Mouse (Mus musculus) gastrocnemius, postnatal 10 days (tissue): ENCODE results near the gene Pdia5. TPM values are rescaled to one million over a fixed set of nuclear protein-coding genes. Genes with fewer than 3 reads are reported as not detected.

Experiments used
- DNase-seq: peaks from one replicate; pipeline ENCODE4 v3.0.0; 2021; ENCODE audit warnings: mixed read lengths
- total RNA-seq, 2 experiments: library from RNA; stranded (reverse); gene quantifications; 2 replicates each; pipeline ENCODE4 v1.2.3; 2021

The Pdia5 gene
- total RNA-seq, 2 experiments from 2014 or later = 7.5 to 12.4 TPM

DNA sequence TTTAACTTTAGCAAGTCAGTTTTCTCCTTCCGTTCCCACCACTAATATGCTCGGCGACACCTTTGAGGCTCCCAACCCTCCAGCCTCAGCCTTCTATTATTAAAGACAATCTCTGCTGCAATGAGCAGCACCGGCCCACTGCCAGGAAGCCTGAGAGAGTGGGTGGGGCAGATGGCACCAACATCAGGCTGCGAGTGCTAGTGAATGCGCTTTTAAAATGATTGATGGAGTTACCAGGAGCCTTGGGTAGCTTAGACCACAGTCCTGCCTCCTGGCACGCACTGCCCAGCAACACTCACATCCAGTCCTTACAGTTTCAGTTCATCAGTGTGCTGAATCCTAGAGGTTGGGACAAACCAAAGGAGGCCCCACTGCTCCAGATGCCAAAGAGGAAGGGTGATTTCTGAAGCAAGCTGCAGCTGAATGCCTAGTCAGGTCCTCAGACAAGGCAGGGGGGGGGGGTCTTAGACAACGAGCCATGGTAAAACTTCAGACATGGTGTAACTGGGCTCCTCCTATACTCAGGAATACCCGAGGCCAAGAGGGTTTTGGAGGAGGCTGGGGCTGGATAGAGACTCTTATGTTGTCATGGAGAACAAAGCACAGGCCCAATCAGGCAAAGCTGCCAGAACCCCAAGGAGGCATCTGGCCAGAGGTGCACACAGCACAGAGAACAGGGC, 49.2 kb downstream of the Pdia5 start:
- DNase-seq = no peak

DNA sequence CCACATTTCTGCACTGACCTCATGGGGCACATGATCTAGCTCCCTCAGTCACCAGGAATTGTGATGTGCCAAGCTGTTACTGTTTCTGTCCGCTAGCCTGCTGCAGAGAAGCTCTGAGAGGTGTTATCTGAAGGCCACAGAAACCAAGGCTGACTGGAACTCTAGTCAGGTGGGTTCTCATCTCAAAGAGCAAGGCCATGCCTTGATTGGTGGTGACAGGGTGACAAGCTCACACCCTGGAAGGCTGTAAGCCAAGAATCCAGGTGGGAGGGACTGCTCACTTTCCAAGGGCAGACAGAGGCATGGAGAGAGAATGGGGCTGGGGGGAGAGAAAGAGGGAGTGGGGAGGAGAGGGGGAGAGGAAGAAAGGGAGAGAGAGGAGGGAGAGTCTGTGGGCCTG, 51.6 kb downstream of the Pdia5 start:
- DNase-seq = no peak

DNA sequence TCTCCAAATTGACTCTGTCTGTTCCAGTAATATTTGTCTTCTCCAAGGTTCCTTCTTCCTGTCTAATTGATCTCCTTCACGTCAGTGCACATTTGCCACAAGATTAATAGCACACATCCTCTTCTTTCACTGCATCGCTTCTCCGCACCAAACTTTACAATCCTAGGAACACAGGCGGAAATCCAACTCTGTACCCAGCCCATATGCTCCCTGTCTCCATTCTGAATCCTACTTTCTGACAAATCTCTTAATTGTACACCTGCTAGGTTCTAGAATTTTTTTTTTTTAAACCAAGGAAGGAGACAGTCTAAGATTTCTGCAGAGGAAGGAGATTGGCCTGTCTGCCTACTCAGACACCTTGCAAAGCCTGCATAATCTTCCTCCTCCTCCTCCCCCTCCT, 59.1 kb downstream of the Pdia5 start:
- DNase-seq = no peak

DNA sequence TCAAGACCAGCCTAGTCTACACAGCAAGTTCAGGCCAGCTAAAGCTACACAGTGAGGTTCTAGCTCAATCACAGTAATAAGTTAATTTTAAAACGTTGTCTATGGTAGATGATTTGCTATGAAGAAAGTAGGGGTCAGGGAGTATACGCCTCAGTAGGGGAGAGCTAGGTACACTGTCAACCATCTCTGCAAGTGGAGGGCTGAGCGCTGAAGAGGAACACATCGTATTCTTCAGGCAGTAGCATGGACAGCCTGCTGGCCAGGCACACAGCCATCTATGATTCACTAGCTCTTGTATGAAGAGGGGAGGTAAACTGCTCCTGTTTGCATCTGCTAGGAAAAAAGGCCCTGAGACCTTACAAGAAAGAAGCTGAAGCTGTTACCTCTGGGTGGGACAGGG, 65.7 kb downstream of the Pdia5 start:
- DNase-seq = no peak

DNA sequence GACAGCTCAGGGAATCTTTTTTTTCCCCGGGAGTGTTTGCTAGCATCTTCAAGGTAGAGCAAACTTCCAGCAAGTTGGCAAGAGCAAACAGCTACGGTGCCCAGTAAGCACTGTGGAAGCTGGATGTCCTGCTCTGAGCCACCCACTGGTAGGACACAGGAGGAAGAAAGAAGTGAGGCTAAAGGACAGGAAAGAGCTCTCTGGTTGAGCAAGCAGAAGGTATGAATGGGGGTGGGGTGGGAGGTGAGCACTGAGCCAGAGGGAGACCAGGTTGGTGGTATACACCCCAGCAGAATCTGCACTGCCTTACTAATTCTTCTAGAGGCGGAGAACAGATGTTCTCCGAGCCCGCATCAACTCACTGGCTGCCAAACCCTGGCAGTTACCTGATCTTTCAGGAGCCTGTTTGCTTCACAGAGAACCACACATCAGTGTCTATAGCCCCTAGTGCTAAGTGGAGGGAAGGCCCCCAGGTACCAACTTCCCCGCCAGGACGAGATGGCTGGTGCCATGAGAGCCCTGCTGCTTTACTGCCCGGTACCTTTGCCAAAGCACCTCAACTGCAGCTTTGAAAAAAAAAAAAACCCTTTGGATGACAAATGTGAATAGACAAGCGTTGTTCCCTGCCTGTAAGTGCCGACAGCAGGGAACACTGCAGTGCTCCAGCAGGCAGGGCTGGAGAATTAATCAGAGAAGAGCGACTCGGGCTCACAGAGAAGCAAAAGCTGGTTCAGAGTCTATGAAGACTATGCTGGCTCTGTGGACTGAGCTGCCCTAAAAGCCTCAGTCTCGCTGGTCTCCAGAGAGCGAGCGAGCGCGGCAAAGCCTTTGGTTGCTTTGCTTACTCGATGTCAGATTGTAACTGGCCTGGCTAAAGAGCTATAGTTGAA, 67.2 kb downstream of the Pdia5 start:
- no peak for DNase-seq

DNA sequence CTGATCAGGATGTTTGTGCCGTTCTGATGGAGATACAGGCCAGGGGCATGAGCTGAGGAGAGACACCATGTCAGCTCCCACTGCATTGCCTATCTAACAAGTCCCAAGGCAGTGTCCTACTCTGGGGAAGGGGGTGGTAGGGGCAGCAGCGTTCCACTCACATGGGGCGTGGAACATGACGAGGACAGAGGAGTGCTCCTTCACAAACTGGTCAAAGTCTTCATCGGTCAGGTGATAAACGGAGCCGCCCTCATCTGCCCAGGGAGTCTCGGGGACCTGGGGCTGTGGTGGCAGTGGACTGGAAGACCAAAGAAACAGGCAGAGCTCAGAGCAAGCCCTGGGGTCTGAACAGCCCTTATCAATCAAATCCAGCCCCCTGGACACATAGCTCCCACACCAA, 68.0 kb downstream of the Pdia5 start:
- no peak for DNase-seq

DNA sequence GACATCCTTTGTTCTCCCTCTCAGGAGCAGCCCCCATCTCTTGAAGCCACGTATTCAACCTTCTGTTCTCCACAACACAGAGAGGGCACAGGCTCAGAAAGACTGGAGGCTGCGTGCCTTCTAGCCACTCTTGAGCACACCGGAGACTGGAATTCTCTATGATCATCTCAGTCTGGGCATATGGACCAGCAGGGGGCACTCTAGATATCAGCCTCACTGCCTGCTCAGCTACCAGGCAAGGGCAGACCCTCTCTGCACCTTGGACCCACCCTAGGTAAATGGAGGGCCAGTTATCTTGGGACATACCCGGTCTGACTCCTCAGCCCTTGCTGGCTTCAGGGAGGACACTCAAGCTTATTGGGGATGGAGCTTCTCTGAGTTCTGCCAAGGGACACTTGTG, 68.5 kb downstream of the Pdia5 start:
- no peak for DNase-seq

DNA sequence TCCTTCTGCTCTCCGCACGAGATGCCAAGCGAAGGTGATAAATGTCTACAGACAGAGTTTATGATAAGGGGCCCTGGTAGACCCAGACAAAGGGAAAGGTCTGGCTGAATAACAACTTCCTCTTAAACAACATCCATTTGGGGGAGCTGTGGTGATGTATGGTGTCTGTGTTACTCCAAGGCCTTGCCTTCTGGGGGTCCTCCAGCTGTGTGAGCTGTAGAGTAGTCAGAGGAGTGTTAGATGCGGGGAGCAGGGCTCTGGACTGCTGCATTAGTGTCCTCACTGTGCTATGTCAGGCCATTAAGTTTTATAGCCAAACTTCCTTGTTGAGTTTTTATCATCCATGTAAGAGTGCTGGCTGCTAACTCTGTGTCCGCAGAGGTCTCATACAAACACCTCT, 76.1 kb downstream of the Pdia5 start:
- no peak for DNase-seq

DNA sequence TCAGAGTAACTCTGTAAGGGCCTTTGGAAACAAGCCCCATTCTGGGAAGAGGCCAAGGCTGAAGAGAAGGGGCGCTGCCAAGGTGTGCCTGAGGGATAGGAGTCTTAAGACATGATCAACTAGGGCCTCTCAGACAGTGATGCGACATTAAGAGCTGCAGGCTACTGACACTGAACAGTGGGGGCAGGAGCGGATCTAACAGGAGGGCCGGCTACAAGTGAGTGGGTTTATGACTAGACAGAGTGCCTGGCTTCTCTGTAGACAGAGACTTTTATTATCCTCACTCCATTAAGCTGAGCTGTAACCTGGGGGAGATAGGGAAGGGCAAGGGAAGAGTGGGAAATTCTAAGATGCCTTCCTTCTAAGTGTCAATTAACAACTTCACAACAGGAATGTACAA, 84.0 kb downstream of the Pdia5 start:
- no peak for DNase-seq

DNA sequence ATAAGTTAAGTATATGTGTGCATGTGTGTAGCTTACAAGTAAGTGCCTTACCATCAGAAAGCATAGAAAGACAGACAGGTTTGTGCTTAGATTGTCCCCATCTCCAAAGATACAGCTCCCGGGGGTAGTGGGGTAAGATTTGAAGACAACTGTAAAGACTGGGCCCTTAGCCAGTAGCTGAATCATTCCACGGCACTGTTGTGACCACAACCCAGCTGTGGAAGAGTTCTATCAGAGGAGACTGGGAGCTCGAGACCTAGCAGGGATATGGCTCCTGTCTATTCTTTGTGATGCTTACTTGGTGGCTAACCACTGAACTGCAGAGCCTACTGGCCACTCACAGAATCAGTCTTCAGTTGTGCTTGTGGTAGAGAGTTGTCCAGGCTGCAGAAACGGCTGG, 84.5 kb downstream of the Pdia5 start:
- DNase-seq = no peak

DNA sequence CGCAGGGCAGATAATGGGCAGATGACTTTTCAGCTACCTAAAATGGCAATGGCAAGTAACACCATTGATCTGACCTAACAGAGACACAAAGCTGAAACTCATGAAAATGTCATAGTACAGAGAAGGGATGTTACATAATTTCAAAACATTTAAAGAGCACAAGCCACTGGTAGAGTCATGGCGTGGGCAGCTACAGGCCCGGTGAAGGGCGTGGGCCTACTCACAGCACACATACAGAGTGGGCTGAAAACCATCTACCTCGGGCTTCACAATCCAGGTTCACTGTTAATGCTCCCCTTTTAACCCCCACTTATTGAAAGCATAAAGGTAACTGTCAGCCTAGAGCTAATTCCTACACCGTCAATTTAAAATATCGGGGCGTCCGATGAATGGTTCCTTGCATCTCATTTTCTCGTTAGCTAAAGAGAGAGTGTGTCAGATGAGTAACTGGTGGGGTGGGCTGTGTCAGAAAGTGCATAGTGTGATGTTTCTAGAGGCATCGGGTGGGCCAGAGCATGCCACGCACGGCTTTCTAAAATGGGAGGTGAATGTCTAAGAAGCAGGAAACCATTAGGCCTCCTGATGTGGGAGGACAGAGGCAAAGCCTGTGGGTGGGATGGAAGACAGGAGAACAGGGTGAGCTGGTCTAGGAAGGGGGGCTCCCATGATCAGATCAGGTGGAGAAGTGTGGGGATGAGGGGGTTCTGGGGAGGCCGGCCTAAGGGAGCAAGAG, 85.2 kb downstream of the Pdia5 start:
- no peak for DNase-seq

DNA sequence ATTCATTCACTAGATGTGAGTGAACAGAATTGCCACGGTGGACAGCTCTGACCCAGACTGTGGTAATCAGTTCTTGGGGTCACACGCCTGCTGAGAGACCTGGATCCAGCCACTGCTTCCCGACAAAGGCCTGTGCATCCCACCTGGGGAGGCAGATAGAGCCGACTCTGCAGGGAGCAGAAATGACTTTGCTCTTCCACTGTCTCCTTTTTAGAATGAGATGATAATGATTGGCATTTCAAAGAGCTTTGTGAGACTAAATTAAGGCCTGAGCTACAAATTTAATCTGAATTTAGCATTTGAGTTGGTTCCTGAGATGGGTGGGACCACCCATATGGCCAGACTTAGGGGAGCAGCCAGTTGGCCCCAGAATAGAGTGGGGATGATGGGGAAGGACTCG, 85.8 kb downstream of the Pdia5 start:
- no peak for DNase-seq

DNA sequence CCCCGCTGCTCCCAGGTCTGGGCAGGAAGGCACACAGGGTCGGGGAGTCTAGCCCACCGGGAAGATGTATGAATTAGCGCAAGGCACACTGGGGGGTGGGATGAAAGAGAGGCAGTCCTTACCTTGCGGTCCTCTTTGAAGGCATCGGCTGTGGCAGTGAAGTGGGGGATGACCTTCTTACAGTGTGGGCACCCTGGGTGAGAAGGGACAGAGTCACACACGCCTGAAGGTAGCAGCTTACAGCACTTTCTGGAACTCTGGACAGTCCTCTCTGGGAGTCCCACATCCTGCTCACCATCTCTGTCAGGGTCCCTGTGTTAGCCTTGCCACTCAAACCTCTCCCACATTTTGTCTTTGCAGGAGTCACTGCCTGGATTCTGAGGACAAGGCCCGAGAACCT, 86.8 kb downstream of the Pdia5 start:
- DNase-seq = no peak

DNA sequence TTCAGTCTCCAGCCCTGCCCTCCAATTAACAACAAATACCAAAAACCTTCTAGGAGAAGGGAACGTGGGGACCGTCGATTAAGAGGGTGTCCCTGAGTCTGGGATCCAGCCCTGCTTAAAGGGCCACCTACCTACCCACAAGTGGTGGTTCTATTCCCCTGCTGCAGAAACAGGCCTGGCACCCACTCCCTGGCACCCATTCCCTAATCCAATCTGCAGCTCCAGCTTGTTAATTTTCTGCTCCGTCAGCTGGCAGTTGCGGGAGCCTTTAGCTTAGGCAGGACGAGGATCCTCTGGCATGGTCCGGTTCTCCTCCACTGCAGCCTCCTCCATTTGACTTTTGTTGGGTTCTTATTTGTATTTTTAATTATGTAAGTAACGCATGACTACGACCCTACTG, 87.3 kb downstream of the Pdia5 start:
- DNase-seq = no peak

DNA sequence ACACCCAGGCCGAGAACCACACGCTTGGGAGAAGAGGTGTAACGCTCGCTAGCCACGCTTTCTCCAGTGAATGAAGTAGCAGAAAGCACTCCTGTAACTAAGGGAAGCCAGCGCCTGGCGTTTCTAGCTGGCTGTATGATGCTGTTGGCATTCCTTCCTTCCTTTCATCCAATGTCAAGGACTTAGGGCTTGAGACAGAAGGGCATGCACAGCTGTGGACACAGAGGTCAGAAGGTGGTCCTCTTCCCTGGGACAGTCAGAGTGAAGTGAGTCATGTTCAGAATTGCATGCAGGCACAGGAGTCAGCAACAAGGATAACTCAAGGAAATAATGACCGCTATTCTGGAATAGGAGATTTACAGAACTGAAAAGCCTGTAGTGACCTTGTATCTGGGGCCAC, 97.9 kb downstream of the Pdia5 start:
- DNase-seq = no peak

DNA sequence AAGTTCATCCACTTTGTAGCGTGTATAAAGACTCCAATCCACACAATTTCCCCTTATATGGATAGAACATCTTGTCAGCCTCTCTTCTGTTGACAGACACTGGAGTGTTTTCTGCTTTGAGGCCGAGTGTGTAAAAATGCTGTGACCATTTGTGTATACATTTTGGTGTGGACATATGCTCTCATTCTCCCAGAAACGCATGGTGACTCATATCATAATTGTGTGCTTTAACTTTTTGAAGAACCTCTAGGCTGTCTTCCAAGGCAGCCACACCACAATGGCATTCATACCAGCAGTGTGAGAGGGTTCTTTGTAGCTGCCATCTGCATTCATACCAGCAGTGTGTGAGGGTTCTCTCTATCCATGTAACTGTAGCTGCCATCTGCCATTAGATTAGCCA, 105.0 kb downstream of the Pdia5 start:
- DNase-seq = no peak

DNA sequence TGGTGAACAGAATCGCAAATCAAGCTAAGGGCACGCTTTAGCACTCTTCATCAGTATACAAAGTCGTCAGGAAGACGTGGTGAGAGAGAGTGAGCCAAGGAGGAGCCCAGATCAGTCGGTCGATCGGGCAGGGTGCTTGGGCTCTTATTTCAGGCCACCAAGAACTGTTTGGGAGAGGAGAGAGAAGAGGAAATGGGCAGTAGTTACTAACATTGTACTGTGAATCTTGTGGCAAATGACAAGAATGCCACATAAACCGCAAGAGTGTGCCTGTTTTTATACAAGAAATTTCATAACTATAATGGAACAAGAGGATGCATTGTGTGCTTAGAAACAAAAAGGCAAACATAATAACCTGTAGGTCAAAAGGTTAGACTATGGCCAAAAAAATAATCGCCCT, 110.6 kb downstream of the Pdia5 start:
- no peak for DNase-seq

DNA sequence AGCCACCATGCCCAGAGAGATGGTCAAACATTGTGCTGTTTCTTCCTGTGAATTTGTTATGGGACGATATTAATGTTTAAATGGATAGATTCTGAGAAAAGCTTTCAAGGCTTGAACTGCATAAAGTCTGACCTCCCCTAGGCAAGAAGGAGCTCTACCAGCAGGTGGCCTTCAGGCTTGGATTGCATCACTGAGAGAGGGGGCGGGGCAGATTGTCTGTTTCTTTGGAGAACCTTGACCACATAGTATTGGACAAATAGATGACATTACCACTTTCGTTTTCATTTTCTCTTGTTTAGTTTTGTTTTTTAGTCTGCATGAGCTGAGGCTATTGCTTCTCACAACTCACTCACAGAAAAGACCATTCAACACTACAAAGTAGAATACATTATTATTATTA, 111.3 kb downstream of the Pdia5 start:
- no peak for DNase-seq

DNA sequence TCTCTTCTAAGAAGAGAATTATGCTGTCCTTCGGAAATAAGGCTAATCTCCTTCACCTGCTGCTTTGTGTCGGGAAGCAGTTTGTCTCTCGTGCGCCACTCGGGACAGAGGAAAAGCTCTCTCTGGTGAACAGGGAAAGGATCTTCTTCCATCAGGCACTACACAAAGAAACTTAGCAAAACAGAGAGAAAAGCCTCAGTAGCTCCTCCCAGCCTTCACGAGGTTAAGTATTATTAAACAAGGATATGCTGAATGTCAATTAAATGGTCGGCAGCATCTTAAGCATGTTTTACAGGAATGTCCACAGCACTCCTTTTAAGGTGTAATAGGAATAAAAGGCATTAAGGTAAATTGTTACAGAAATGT, 126.6 kb downstream of the Pdia5 start:
- DNase-seq = no peak

DNA sequence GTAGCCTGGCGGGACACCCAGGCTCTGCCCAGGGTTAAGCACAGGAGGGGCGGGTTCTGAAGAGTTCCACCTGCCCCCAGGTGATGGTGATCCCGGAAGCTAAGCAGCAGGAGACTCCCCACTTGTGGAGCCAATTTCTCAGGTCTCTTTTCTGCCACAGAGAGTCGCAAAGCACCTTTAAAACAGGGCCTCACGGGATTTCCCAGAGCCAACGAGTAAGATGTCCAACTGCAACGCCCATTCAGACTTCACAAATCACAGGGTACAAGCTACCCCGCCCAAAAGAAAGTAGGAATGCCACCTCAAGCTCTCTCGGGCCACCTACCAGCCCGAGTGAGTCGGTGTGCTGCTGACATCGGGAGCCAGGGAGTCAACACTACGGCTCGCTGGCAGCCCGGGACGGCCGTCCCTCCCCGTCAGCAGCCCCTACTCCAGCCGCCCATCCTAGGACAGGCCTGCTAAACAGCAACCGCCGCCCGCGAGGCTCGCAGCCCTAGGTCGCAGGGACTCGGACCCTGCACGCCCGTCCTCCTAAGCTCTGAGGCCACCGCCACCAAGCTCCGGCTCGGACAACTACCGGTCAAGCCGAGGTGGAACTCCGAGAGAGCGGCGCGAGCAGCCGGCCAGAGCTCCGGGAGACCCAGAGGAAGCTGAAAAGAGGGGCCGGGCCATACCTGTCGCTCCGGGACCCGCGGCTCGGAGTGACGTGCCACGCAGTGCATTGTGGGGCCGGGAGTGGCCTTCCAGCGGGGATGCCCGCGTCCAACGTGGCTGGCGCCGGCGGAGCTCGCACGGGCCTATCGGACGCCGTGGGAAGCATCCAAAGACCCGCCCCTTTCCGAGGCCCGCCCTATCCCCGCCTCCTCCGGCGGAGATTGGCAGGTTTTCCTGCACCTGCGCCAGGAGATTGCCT, 127.3 kb downstream of the Pdia5 start, which contains the start of gene Sec22a:
TSS of gene Sec22a (minus strand) at position 769 of the 913 bp plus-strand sequence.
- DNase-seq = peak; percentile 93

DNA sequence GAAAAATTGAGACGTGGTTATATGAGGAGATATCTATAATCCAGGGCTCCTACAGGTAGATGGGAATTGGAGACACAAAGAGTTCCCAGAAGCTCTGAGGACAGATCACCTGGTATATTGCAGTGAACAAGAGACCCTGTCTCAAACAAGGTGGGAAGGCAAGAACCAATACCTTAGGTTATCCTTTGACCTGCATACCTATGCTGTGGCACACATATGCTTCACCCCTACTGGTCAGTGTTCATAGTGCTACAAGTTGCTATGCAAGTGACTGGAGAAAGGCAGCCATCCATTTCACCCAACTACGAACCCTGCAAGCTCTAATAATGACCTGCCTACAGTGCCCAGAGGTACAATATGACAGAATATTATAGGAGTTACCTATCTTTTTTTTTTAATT, 128.5 kb downstream of the Pdia5 start:
- DNase-seq = no peak

DNA sequence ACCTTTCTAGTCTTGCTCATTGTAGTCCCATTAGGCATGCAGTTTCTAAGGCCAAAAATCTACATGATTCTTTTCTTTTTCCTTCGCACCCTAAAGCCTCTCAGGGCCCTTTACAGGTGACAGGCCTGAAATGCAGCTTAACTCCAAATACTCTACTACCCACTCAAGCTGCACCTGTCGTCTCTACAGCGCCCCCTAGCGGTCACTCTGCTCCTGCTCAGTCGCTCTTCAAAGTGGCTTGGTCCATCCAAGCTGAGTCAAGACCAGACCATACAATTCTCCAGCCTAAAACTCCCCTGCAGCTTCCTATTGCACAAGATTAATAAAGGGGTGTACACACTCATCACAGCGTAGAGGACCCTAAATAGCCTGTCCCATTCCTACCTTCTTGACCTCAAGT, 130.1 kb downstream of the Pdia5 start:
- DNase-seq = peak; percentile 60
